7 mouse cellular contexts compared by ENCODE assay signal in genomic region chr2:5713325-5714210, GRCm38 (mm10). TPM values are rescaled to one million over a fixed set of nuclear protein-coding genes. Genes with fewer than 3 reads are reported as not detected.
DNase-seq lines count a peak whose midpoint lies in the region; ATAC-seq lines count a peak whose summit lies in the region.

No protein-coding gene starts in this region.

- H3K9me3 ChIP-seq in limb, embryonic 11.5 days (ENCODE audit: control insufficient read depth, low read length): no peaks in the 10 kb centered on the region
- H3K9me3 ChIP-seq in midbrain, embryonic 11.5 days (ENCODE audit: control insufficient read depth, low read length): no peaks in the 10 kb centered on the region; the same call in 1 of the 2 replicates

- H3K9ac ChIP-seq in limb, embryonic 11.5 days (ENCODE audit: low read length): peak overlapping the region; percentile 49
- H3K9ac ChIP-seq in midbrain, embryonic 11.5 days (ENCODE audit: low read length): peak overlapping the region; percentile 72

- H3K4me1 ChIP-seq in limb, embryonic 11.5 days (ENCODE audit: control insufficient read depth, insufficient read depth, low read length): peaks cover 5% of the 10 kb centered on the region
- 0 out of 2 replicates have a peak, but pooled peaks cover 4% of the 10 kb centered on the region for H3K4me1 ChIP-seq in midbrain, embryonic 11.5 days (ENCODE audit: control insufficient read depth, insufficient read depth, low read length)

- no peaks in the 10 kb centered on the region for H3K36me3 ChIP-seq in limb, embryonic 11.5 days (ENCODE audit: control insufficient read depth, insufficient read depth, low read length)
- H3K36me3 ChIP-seq in midbrain, embryonic 11.5 days (ENCODE audit: control insufficient read depth, insufficient read depth, low read length): no peaks in the 10 kb centered on the region

- peak; percentile 5; the same call in 1 of the 2 replicates for ATAC-seq in limb, embryonic 11.5 days (ENCODE audit: insufficient number of reproducible peaks, low FRiP score, low TSS enrichment, low read depth)
- peak; percentile 53 for ATAC-seq in midbrain, embryonic 11.5 days (ENCODE audit: low FRiP score)

- peak overlapping the region; percentile 62 for H3K4me3 ChIP-seq in limb, embryonic 11.5 days (ENCODE audit: low read depth, low read length)
- H3K4me3 ChIP-seq in midbrain, embryonic 11.5 days (ENCODE audit: low read depth, low read length): peak overlapping the region; percentile 73

- H3K4me2 ChIP-seq in limb, embryonic 11.5 days (ENCODE audit: low read depth, severe bottlenecking): peak overlapping the region; percentile 99
- H3K4me2 ChIP-seq in midbrain, embryonic 11.5 days: peak overlapping the region; percentile 82

- H3K27me3 ChIP-seq in limb, embryonic 11.5 days (ENCODE audit: control insufficient read depth, insufficient read depth, low read length): peaks cover 17% of the 10 kb centered on the region
- peaks cover 21% of the 10 kb centered on the region for H3K27me3 ChIP-seq in midbrain, embryonic 11.5 days (ENCODE audit: control insufficient read depth, insufficient read depth, low read length)

- no peak overlapping the region for H3K27ac ChIP-seq in limb, embryonic 11.5 days (replicated peaks; ENCODE audit: low read depth, low read length)
- no peak overlapping the region for H3K27ac ChIP-seq in midbrain, embryonic 11.5 days (ENCODE audit: low read depth, low read length)

- DNase-seq in R1 (ENCODE audit: low read depth, low spot score): peak; percentile 37
- DNase-seq in cerebellum, adult 9-10 months: peak; percentile 65
- peak; percentile 49 to 64 for DNase-seq in frontal cortex, postnatal 36 days (ENCODE audit: low spot score in 2 of 2)
- peak; percentile 74 for DNase-seq in induced T-regulatory cell, adult 2 months (ENCODE audit: low read depth)
- peak; percentile 53 for DNase-seq in limb, embryonic 11.5 days (ENCODE audit: low spot score)
- peak; percentile 95 for DNase-seq in midbrain, embryonic 11.5 days (ENCODE audit: low spot score, missing footprints)
- DNase-seq in spleen, adult 12 weeks (ENCODE audit: low spot score): peak; percentile 25

- WGBS in limb, embryonic 11.5 days: under 1% methylated on average over 49 of the region's 49 CpGs
- under 1% methylated on average over 49 of the region's 49 CpGs for WGBS in midbrain, embryonic 11.5 days

RNA-seq across cellular contexts. Expression of gene Camk1d, which starts 0.7 kb away (rescaled TPM):
- polyA plus RNA-seq in limb, embryonic 11.5 days (2014; fragmentation: Nextera tagmentation; extraction: Ambion mirVana): 0.92 and 1.2 TPM in 2 replicates
- polyA plus RNA-seq in midbrain, embryonic 11.5 days (2014; fragmentation: Nextera tagmentation; extraction: Ambion mirVana): 1.8 and 2.0 TPM in 2 replicates

Comparison
In these comparisons a context has a peak if more than half of its experiments do, and no peak if none do; other contexts are left out.
1. DNase-seq: peak in every context shown above with its lines; median percentile 95 in midbrain, embryonic 11.5 days; 74 in induced T-regulatory cell, adult 2 months; 65 in cerebellum, adult 9-10 months; 56 in frontal cortex, postnatal 36 days; 53 in limb, embryonic 11.5 days; 37 in R1; 25 in spleen, adult 12 weeks.